Mouse (Mus musculus): ENCODE data around the gene Pum3. TPM values are rescaled to one million over a fixed set of nuclear protein-coding genes. Genes with fewer than 3 reads are reported as not detected.

The Pum3 gene
- polyA plus RNA-seq, 1 experiment from 2014 or later, result 78.0 TPM

GRCm38 (mm10) chr19:27364521-27364931, 65.1 kb downstream of the Pum3 start:
- peak; percentile 45 for ATAC-seq (ENCODE audit: insufficient read depth, low FRiP score, low TSS enrichment)
- no peaks in the 10 kb centered on the region for H3K36me3 ChIP-seq (ENCODE audit: control insufficient read depth, insufficient read depth, low read length)
- no peak overlapping the region for H3K4me3 ChIP-seq (ENCODE audit: low read depth, low read length)
- WGBS, result 15% methylated on average over 8 of the region's 8 CpGs
- peak overlapping the region; percentile 28; the same call in 1 of the 2 replicates for H3K4me2 ChIP-seq (ENCODE audit: low read depth)
- peak; percentile 43 for DNase-seq (ENCODE audit: low spot score)
- H3K9me3 ChIP-seq (ENCODE audit: control insufficient read depth, low read length), result no peaks in the 10 kb centered on the region
- 0 out of 2 replicates have a peak overlapping the region, but pooled peaks have one; percentile 34 for H3K27ac ChIP-seq (ENCODE audit: low read depth, low read length)
- H3K9ac ChIP-seq (ENCODE audit: low read length), result no peak overlapping the region; the same call in 1 of the 2 replicates
- H3K4me1 ChIP-seq (ENCODE audit: control insufficient read depth, insufficient read depth, low read length), result peaks cover 6% of the 10 kb centered on the region
- H3K27me3 ChIP-seq (ENCODE audit: control insufficient read depth, insufficient read depth, low read length), result no peaks in the 10 kb centered on the region

GRCm38 (mm10) chr19:27363891-27364290, 65.7 kb downstream of the Pum3 start:
- DNase-seq (ENCODE audit: low spot score) (no peak), ATAC-seq (ENCODE audit: insufficient read depth, low FRiP score, low TSS enrichment) (no peak)
- Histone ChIP-seq H3K9ac (ENCODE audit: low read length) (no peak overlapping the region; the same call in 1 of the 2 replicates), H3K9me3 (ENCODE audit: control insufficient read depth, low read length) (no peaks in the 10 kb centered on the region), H3K4me3 (ENCODE audit: low read depth, low read length) (no peak overlapping the region), H3K27me3 (ENCODE audit: control insufficient read depth, insufficient read depth, low read length) (no peaks in the 10 kb centered on the region), H3K4me2 (ENCODE audit: low read depth) (no peak overlapping the region), H3K27ac (ENCODE audit: low read depth, low read length) (no peak overlapping the region), H3K4me1 (ENCODE audit: control insufficient read depth, insufficient read depth, low read length) (peaks cover 6% of the 10 kb centered on the region), H3K36me3 (ENCODE audit: control insufficient read depth, insufficient read depth, low read length) (no peaks in the 10 kb centered on the region)
- WGBS, result 62% methylated on average over 4 of the region's 4 CpGs

GRCm38 (mm10) chr19:27360381-27360780, 69.2 kb downstream of the Pum3 start:
- no peak overlapping the region for H3K4me2 ChIP-seq (ENCODE audit: low read depth)
- DNase-seq (ENCODE audit: low spot score), result no peak
- no peaks in the 10 kb centered on the region for H3K36me3 ChIP-seq (ENCODE audit: control insufficient read depth, insufficient read depth, low read length)
- ATAC-seq (ENCODE audit: insufficient read depth, low FRiP score, low TSS enrichment), result no peak
- H3K27me3 ChIP-seq (ENCODE audit: control insufficient read depth, insufficient read depth, low read length), result no peaks in the 10 kb centered on the region
- no peak overlapping the region for H3K9ac ChIP-seq (ENCODE audit: low read length)
- no peak overlapping the region for H3K27ac ChIP-seq (ENCODE audit: low read depth, low read length)
- peaks cover 6% of the 10 kb centered on the region for H3K4me1 ChIP-seq (ENCODE audit: control insufficient read depth, insufficient read depth, low read length)
- no peaks in the 10 kb centered on the region for H3K9me3 ChIP-seq (ENCODE audit: control insufficient read depth, low read length)
- H3K4me3 ChIP-seq (ENCODE audit: low read depth, low read length), result no peak overlapping the region

GRCm38 (mm10) chr19:27351700-27352099, 77.9 kb downstream of the Pum3 start:
- H3K4me1 ChIP-seq (ENCODE audit: control insufficient read depth, insufficient read depth, low read length), result no peaks in the 10 kb centered on the region
- H3K36me3 ChIP-seq (ENCODE audit: control insufficient read depth, insufficient read depth, low read length), result no peaks in the 10 kb centered on the region
- H3K4me2 ChIP-seq (ENCODE audit: low read depth), result no peak overlapping the region
- H3K4me3 ChIP-seq (ENCODE audit: low read depth, low read length), result no peak overlapping the region
- DNase-seq (ENCODE audit: low spot score) (no peak), ATAC-seq (ENCODE audit: insufficient read depth, low FRiP score, low TSS enrichment) (no peak)
- no peaks in the 10 kb centered on the region for H3K27me3 ChIP-seq (ENCODE audit: control insufficient read depth, insufficient read depth, low read length)
- no peak overlapping the region for H3K27ac ChIP-seq (ENCODE audit: low read depth, low read length)
- no peak overlapping the region for H3K9ac ChIP-seq (ENCODE audit: low read length)
- H3K9me3 ChIP-seq (ENCODE audit: control insufficient read depth, low read length), result no peaks in the 10 kb centered on the region
- WGBS, result 74% methylated on average over 6 of the region's 6 CpGs

- H3K4me3 ChIP-seq (ENCODE audit: low read depth, low read length), result no peak overlapping the region
- H3K9me3 ChIP-seq (ENCODE audit: control insufficient read depth, low read length), result no peaks in the 10 kb centered on the region
- no peak overlapping the region for H3K9ac ChIP-seq (ENCODE audit: low read length)
- no peaks in the 10 kb centered on the region for H3K27me3 ChIP-seq (ENCODE audit: control insufficient read depth, insufficient read depth, low read length)
- H3K4me1 ChIP-seq (ENCODE audit: control insufficient read depth, insufficient read depth, low read length), result no peaks in the 10 kb centered on the region
- no peak for ATAC-seq (ENCODE audit: insufficient read depth, low FRiP score, low TSS enrichment)
- no peaks in the 10 kb centered on the region for H3K36me3 ChIP-seq (ENCODE audit: control insufficient read depth, insufficient read depth, low read length)
- 95% methylated on average over 1 of the region's 1 CpGs for WGBS
- H3K4me2 ChIP-seq (ENCODE audit: low read depth), result no peak overlapping the region
- no peak for DNase-seq (ENCODE audit: low spot score)
- H3K27ac ChIP-seq (ENCODE audit: low read depth, low read length), result no peak overlapping the region
Measured at GRCm38 (mm10) chr19:27346501-27346900, 83.1 kb downstream of the Pum3 start.

Other genes with a start within 250 kb of the Pum3 start
- 12.2 and 14.3 TPM in 2 replicates for gene Vldlr, start 213.3 kb downstream of the Pum3 start, polyA plus RNA-seq (2014; fragmentation: Nextera tagmentation; extraction: Ambion mirVana)
- not detected in 2 replicates for gene Kcnv2, start 107.2 kb downstream of the Pum3 start, polyA plus RNA-seq (2014; fragmentation: Nextera tagmentation; extraction: Ambion mirVana)